Mouse (Mus musculus): ENCODE measurements at regions not wholly inside any gene's neighbourhood (a gene's known extent, or its start where the extent isn't known, plus 50 kb on each side); places are given as distances from the start of the nearest gene placed in this dataset.
"Not testable (repeated sequence)": the region's sequence is repeated elsewhere in the genome, so short reads cannot be mapped to it uniquely, and the experiment has no call there.

- DNase-seq: peak in 1 of 2 experiments; percentile 2
- intact Hi-C loops (cut with DNase I): no loop called here
Observed at GRCm38 (mm10) chr8:28367361-28367760, 919.9 kb downstream of the Poteg start.

DNA sequence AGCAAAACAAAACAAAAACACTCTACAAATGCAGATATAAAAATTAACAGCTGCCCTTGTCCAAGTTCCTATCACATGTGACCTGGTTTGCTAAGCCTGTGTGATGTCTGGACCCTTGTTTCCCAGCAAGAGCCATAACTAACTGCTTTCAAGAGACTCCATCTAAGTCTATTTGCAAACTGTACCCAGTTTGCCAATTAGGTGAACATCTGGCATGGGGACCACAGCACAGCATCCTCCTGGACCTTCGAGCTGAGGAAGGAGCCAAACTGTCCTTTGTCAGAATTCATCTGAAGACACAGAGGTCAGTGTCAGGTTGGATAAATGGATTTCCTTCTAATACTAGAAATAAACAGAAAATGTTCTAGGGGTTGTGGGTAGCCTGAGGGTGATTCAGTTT is 924.3 kb downstream of the Poteg start:
- intact Hi-C loops (cut with DNase I): no loop called here
- no peak for DNase-seq

GRCm38 (mm10) chr8:28400141-28400540 is 952.7 kb downstream of the Poteg start:
- intact Hi-C loops (cut with DNase I): no loop called here
- no peak for DNase-seq

DNA sequence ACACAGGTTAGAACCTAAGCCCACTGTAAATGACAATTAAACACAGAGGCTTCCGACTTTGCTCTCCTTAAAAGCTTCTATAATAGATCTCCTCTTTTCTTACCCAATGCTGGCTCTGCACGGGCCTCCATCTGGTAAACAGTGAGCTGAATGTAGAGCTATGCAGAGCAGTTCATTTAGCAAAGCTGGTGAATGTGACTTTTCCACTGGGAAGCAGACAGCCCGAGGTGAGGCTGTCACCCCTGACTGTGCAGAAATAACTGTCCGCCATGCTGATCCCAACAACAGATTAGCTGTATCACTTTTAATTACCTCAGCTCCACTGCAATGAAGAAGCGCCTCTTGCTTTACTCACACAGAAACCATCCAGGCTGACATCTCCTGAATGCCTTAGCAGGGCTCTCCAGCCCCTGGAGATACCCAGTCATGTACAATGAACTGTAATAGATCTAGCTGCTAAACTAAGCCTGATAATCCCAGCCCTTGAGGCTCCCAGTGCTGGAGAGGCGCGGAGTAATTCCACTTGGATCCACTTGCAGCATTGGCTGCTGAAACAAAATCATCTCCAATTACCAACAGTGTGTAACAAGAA is 980.2 kb downstream of the Poteg start:
- no peak for DNase-seq
- intact Hi-C loops (cut with DNase I): no loop called here

DNA sequence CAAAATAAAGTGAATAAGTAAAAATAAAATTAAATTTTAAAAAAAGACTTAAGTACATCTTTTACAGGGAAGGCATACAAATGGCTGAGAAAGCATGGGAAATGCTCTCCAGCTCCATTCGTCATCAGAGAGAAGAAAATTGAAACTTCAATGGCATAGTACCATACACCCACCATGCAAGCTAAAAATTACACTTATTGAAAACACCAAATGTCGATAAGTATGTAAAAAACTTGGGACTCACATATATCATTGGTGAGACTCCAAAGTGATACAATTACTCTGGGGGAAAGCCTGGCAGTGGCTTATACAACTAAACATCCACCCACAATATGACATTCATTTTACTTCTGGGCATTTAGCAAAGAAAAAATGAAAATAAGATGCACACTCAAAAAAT is 1025.7 kb downstream of the Poteg start:
- intact Hi-C loops (cut with DNase I): no loop called here
- no peak for DNase-seq

GRCm38 (mm10) chr8:28487913-28488312 is 1040.4 kb downstream of the Poteg start:
- intact Hi-C loops (cut with DNase I): no loop called here
- DNase-seq: no peak

DNA sequence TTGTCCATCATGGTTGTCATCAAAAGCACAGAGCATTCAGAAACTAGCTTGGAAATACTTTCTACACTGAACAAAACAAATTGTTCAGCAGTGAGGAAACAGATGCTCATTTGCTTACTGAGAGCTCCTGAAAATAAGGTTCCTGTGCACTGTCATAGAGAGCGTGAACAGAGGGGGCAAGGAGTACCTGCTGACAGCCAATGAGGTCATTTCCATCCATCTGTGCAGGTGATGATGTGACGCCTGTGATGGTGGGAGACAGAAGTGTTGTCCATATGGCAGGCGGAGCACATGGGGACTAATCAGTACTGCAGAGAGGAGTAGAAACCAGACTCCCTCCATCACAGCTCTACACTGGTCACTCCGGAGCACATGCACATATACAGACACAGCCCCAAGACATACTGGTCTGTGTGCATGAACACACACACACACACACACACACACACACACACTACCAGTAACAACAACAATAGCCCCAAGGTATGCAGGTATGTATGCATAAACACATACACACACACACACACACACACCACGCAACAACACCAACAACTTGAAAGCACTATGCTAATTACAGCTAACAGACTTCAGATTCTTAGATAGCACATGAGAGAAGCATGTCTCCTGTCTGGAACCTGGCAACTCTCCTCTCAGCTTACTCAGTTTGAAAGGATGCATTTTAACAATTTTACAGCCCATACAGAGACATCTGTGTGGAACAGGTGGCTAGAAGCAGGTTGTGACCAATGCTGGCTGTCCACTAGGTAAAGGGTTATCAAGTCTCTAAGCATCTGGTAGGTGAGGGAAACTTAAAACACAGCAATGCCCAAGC is 1056.2 kb downstream of the Poteg start:
- no peak for DNase-seq
- intact Hi-C loops (cut with DNase I): no loop called here

GRCm38 (mm10) chr8:28523506-28523905 is 1076.0 kb downstream of the Poteg start:
- intact Hi-C loops (cut with DNase I); DNase-seq: not testable (repeated sequence)

- intact Hi-C loops (cut with DNase I): no loop called here
Observed at GRCm38 (mm10) chr8:28547236-28547635, 1099.8 kb downstream of the Poteg start.

GRCm38 (mm10) chr8:28559881-28560280 is 1112.4 kb downstream of the Poteg start:
- DNase-seq: peak in 1 of 2 experiments; percentile 7
- intact Hi-C loops (cut with DNase I): no loop called here

More at GRCm38 (mm10) chr8:28547236-28547635, 1099.8 kb downstream of the Poteg start:
- no peak for DNase-seq

DNA sequence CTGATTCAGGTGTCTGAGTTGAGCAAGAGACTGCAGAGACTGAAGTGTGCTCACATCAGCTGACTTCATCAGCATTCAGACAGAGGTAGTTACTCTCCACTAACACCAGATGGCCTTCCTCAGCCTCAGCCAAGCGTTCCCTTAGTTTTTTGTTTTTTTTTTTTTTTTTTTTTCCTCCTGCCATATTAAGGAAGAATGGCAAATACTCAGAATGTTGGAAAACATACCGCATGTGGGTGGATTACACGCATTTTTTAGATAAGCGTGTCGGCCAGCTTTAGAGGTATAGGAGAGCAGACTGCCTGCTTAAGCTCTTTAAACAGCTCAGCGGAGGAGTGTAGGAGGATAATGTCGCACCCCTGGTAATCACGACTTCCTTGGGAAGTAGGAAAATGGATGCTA is 1131.8 kb downstream of the Poteg start:
- DNase-seq: no peak
- intact Hi-C loops (cut with DNase I): no loop called here

GRCm38 (mm10) chr8:28580821-28581220 is 1133.4 kb downstream of the Poteg start:
- intact Hi-C loops (cut with DNase I): no loop called here
- peak; percentile 19 to 35 for DNase-seq

- intact Hi-C loops (cut with DNase I): loop anchor here (10.0 kb wide), 1 partner anchor 165 kb away; no protein-coding TSS in a partner anchor
- no peak for DNase-seq
Observed at GRCm38 (mm10) chr8:28589999-28590398, 1142.5 kb downstream of the Poteg start.

DNA sequence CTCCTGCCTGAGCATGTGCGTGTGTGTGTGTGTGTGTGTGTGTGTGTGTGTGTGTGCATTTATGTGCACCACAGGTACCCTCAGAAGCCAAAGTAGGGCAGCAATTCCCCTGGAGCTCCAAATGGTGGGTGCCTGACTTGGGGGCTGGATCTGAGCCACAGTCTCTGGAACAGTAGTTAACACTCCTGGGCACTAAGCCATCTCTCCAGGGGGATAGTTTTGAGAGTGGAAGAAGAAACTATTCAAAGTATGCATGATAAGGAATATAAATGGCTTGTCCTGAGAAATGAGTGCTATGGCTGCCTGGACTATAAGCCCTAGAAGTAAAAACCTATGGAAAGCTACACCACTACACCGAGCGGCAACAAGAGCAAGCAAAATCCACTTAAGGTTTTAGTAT is 1145.8 kb downstream of the Poteg start:
- intact Hi-C loops (cut with DNase I): loop anchor here (10.0 kb wide), 1 partner anchor 162 kb away; no protein-coding TSS in a partner anchor
- peak; percentile 15 to 64 for DNase-seq

- intact Hi-C loops (cut with DNase I): loop anchor here (10.0 kb wide), 1 partner anchor 161 kb away; no protein-coding TSS in a partner anchor
Observed at GRCm38 (mm10) chr8:28594191-28594590, 1146.7 kb downstream of the Poteg start.

DNA sequence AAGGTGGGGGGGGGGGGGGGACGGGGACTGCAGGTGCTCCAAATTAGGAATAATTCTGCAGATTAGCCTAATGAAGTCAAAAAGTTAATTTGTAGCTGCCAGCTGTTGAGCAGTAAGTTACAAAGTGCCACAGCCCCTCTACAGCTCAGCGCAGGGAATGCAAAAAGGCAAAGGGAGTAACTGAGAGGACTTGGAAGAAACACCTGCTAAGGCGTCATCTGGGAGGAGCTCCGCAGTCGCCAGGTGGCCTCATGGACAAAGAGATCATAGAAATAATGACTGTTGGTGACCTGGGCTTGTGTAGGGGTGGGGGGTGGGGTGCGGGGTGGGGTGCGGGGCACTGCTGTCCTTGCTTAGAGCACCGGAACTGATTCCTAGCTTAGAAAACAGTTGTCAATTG is 1147.1 kb downstream of the Poteg start:
- peak in 1 of 2 experiments; percentile 17 for DNase-seq
- intact Hi-C loops (cut with DNase I): loop anchor here (10.0 kb wide), 1 partner anchor 160 kb away; no protein-coding TSS in a partner anchor

More at GRCm38 (mm10) chr8:28594191-28594590, 1146.7 kb downstream of the Poteg start:
- DNase-seq: peak; percentile 22 to 60

GRCm38 (mm10) chr8:28595880-28596279 is 1148.4 kb downstream of the Poteg start:
- DNase-seq: no peak
- intact Hi-C loops (cut with DNase I): loop anchor here (10.0 kb wide), 1 partner anchor 159 kb away; no protein-coding TSS in a partner anchor
